Mouse (Mus musculus): ENCODE results near the gene Hepacam. TPM values are rescaled to one million over a fixed set of nuclear protein-coding genes. Genes with fewer than 3 reads are reported as not detected.

Hepacam gene
- total and polyA plus RNA-seq, 3 experiments = 0.01 to 0.04 TPM; not detected in 1

GRCm38 (mm10) chr9:37418791-37419190, 51.6 kb downstream of the Hepacam start:
- no peak overlapping the region for H3K27ac ChIP-seq (ENCODE audit: control insufficient read depth, low read depth, low read length)
- H3K4me3 ChIP-seq (ENCODE audit: control insufficient read depth in 1 of 2, insufficient read depth in 1 of 2, low read depth in 2 of 2, low read length in 2 of 2) = no peak overlapping the region
- peak; percentile 36 for DNase-seq (ENCODE audit: low read depth, low spot score)
- H3K36me3 ChIP-seq (ENCODE audit: control insufficient read depth in 1 of 2, insufficient read depth in 2 of 2, low read length in 2 of 2) = no peaks in the 10 kb centered on the region; a peak in 1 of 4 replicates
- 0 out of 4 replicates have a peak, but pooled peaks of 1 of the 2 experiments have one; percentile 12 for TF ChIP-seq EP300 (IDR thresholded peaks at IDR 0.05; ENCODE audit: low read depth in 1 of 2, low read length in 2 of 2)
- TF ChIP-seq TAL1 (IDR thresholded peaks at IDR 0.05; ENCODE audit: low read length) = peak; percentile 36
- TF ChIP-seq TCF12 (IDR thresholded peaks at IDR 0.05; ENCODE audit: low read depth, low read length) = no peak
- peaks cover 7 to 13% of the 10 kb centered on the region in 2 experiments for H3K27me3 ChIP-seq (ENCODE audit: control insufficient read depth in 1 of 2, insufficient read depth in 2 of 2, low read length in 2 of 2)
- no peaks in the 10 kb centered on the region for H3K79me2 ChIP-seq (ENCODE audit: control insufficient read depth, insufficient read depth, low read length, poor library complexity)
- H3K9ac ChIP-seq (ENCODE audit: control insufficient read depth, low read depth, low read length, poor library complexity, severe bottlenecking) = no peak overlapping the region
- no peaks in the 10 kb centered on the region for H3K9me3 ChIP-seq (replicated peaks; ENCODE audit: insufficient read depth, low read length)
- H3K4me1 ChIP-seq (ENCODE audit: control insufficient read depth in 1 of 2, insufficient read depth in 2 of 2, low read length in 2 of 2) = peaks cover 0 to 5% of the 10 kb centered on the region in 2 experiments; a peak in 1 of 4 replicates

- no peak overlapping the region for H3K27ac ChIP-seq (ENCODE audit: control insufficient read depth, low read depth, low read length)
- H3K9ac ChIP-seq (ENCODE audit: control insufficient read depth, low read depth, low read length, poor library complexity, severe bottlenecking) = peak overlapping the region; percentile 71
- H3K79me2 ChIP-seq (ENCODE audit: control insufficient read depth, insufficient read depth, low read length, poor library complexity) = no peaks in the 10 kb centered on the region
- H3K4me1 ChIP-seq (ENCODE audit: control insufficient read depth in 1 of 2, insufficient read depth in 2 of 2, low read length in 2 of 2) = peaks cover 0 to 5% of the 10 kb centered on the region in 2 experiments; a peak in 1 of 4 replicates
- H3K36me3 ChIP-seq (ENCODE audit: control insufficient read depth in 1 of 2, insufficient read depth in 2 of 2, low read length in 2 of 2) = no peaks in the 10 kb centered on the region; a peak in 1 of 4 replicates
- peaks cover 4 to 9% of the 10 kb centered on the region in 2 experiments for H3K27me3 ChIP-seq (ENCODE audit: control insufficient read depth in 1 of 2, insufficient read depth in 2 of 2, low read length in 2 of 2)
- peak overlapping the region; percentile 55 to 77 for H3K4me3 ChIP-seq (ENCODE audit: control insufficient read depth in 1 of 2, insufficient read depth in 1 of 2, low read depth in 2 of 2, low read length in 2 of 2)
- peak; percentile 92 for DNase-seq (ENCODE audit: low read depth, low spot score)
- H3K9me3 ChIP-seq (replicated peaks; ENCODE audit: insufficient read depth, low read length) = no peaks in the 10 kb centered on the region
- 0 out of 2 replicates have a peak, but pooled peaks have one; percentile 16 for TF ChIP-seq TCF12 (IDR thresholded peaks at IDR 0.05; ENCODE audit: low read depth, low read length)
- TF ChIP-seq SIN3A (IDR thresholded peaks at IDR 0.05; ENCODE audit: low read length) = peak; percentile 35
- TF ChIP-seq CTCF (IDR thresholded peaks at IDR 0.05 in 2 of 3, conservative IDR thresholded peaks at IDR 0.05 in 1 of 3; ENCODE audit: control insufficient read depth in 1 of 3, insufficient read depth in 1 of 3, low read depth in 2 of 3, low read length in 3 of 3, poor library complexity in 1 of 3, severe bottlenecking in 1 of 3) = peak in 2 of 3 experiments; percentile 74; a peak in 5 of 6 replicates
- 0 out of 2 replicates have a peak, but pooled peaks have one; percentile 15 for TF ChIP-seq ELF1 (IDR thresholded peaks at IDR 0.05; ENCODE audit: low read depth, low read length)
- no peak for TF ChIP-seq POLR2AphosphoS2 (IDR thresholded peaks at IDR 0.05; ENCODE audit: low read length)
- no peak for TF ChIP-seq MYB (IDR thresholded peaks at IDR 0.05; ENCODE audit: low read depth, low read length)
- TF ChIP-seq MEF2A (IDR thresholded peaks at IDR 0.05; ENCODE audit: extremely low read depth, insufficient replicate concordance, low read depth, low read length, poor library complexity, severe bottlenecking) = no peak
- no peak for TF ChIP-seq KAT2A (conservative IDR thresholded peaks at IDR 0.05; ENCODE audit: low read depth, low read length)
- TF ChIP-seq ETS1 (IDR thresholded peaks at IDR 0.05; ENCODE audit: low read depth, low read length) = no peak
- TF ChIP-seq RAD21 (IDR thresholded peaks at IDR 0.05; ENCODE audit: low read depth, low read length) = peak; percentile 40
- 0 out of 2 replicates have a peak, but pooled peaks have one; percentile 47 for TF ChIP-seq UBTF (IDR thresholded peaks at IDR 0.05; ENCODE audit: borderline replicate concordance, insufficient read depth, low read depth, low read length)
- peak; percentile 39; the same call in 1 of the 2 replicates for TF ChIP-seq NRF1 (IDR thresholded peaks at IDR 0.05; ENCODE audit: insufficient read depth, low read depth, low read length, poor library complexity, severe bottlenecking)
- peak; percentile 54 for TF ChIP-seq SMC3 (IDR thresholded peaks at IDR 0.05; ENCODE audit: low read depth, low read length)
Measured at GRCm38 (mm10) chr9:37420676-37421075, 53.5 kb downstream of the Hepacam start.
